Mouse (Mus musculus) yolk sac, embryonic 10.5 days (tissue): ENCODE results near the gene Pdzd2.

Experiments
- DNase-seq: peaks from one replicate; pipeline ENCODE4 v3.0.0-alpha.2; 2017; ENCODE audit warnings: low spot score

Pdzd2 gene

GRCm38 (mm10) chr15:12472646-12473045 is 267.1 kb downstream of the Pdzd2 start:
- no peak for DNase-seq

- no peak for DNase-seq
Observed at GRCm38 (mm10) chr15:12470900-12471838, 268.6 kb downstream of the Pdzd2 start.

GRCm38 (mm10) chr15:12468625-12469024 is 271.1 kb downstream of the Pdzd2 start:
- DNase-seq: no peak

GRCm38 (mm10) chr15:12465748-12466147 is 274.0 kb downstream of the Pdzd2 start:
- no peak for DNase-seq

- DNase-seq: no peak
Observed at GRCm38 (mm10) chr15:12456808-12457207, 282.9 kb downstream of the Pdzd2 start.

GRCm38 (mm10) chr15:12453343-12453742 is 286.4 kb downstream of the Pdzd2 start:
- no peak for DNase-seq

- DNase-seq: no peak
Observed at GRCm38 (mm10) chr15:12452141-12452995, 287.4 kb downstream of the Pdzd2 start.

- no peak for DNase-seq
Observed at GRCm38 (mm10) chr15:12451448-12451847, 288.3 kb downstream of the Pdzd2 start.

- DNase-seq: no peak
Observed at GRCm38 (mm10) chr15:12450790-12451189, 288.9 kb downstream of the Pdzd2 start.

GRCm38 (mm10) chr15:12449321-12449720 is 290.4 kb downstream of the Pdzd2 start:
- no peak for DNase-seq

GRCm38 (mm10) chr15:12447021-12447434 is 292.7 kb downstream of the Pdzd2 start:
- no peak for DNase-seq

GRCm38 (mm10) chr15:12444551-12444950 is 295.2 kb downstream of the Pdzd2 start:
- DNase-seq: no peak

- DNase-seq: no peak
Observed at GRCm38 (mm10) chr15:12439351-12439751, 300.4 kb downstream of the Pdzd2 start.

GRCm38 (mm10) chr15:12438691-12439090 is 301.0 kb downstream of the Pdzd2 start:
- DNase-seq: no peak

GRCm38 (mm10) chr15:12438081-12438480 is 301.6 kb downstream of the Pdzd2 start:
- no peak for DNase-seq

- DNase-seq: no peak
Observed at GRCm38 (mm10) chr15:12435910-12436309, 303.8 kb downstream of the Pdzd2 start.

- DNase-seq: no peak
Observed at GRCm38 (mm10) chr15:12433893-12434599, 305.7 kb downstream of the Pdzd2 start.

- no peak for DNase-seq
Observed at GRCm38 (mm10) chr15:12432879-12433278, 306.8 kb downstream of the Pdzd2 start.

- DNase-seq: peak; percentile 85
Observed at GRCm38 (mm10) chr15:12432320-12432719, 307.4 kb downstream of the Pdzd2 start.

- DNase-seq: peak; percentile 25
Observed at GRCm38 (mm10) chr15:12431684-12432083, 308.0 kb downstream of the Pdzd2 start.

GRCm38 (mm10) chr15:12431188-12431587 is 308.5 kb downstream of the Pdzd2 start:
- DNase-seq: peak; percentile 32

- peak; percentile 53 for DNase-seq
Observed at GRCm38 (mm10) chr15:12430670-12431069, 309.1 kb downstream of the Pdzd2 start.
